Mouse (Mus musculus): Measurements from ENCODE around the gene Olfr718-ps1.

The Olfr718-ps1 gene

DNA sequence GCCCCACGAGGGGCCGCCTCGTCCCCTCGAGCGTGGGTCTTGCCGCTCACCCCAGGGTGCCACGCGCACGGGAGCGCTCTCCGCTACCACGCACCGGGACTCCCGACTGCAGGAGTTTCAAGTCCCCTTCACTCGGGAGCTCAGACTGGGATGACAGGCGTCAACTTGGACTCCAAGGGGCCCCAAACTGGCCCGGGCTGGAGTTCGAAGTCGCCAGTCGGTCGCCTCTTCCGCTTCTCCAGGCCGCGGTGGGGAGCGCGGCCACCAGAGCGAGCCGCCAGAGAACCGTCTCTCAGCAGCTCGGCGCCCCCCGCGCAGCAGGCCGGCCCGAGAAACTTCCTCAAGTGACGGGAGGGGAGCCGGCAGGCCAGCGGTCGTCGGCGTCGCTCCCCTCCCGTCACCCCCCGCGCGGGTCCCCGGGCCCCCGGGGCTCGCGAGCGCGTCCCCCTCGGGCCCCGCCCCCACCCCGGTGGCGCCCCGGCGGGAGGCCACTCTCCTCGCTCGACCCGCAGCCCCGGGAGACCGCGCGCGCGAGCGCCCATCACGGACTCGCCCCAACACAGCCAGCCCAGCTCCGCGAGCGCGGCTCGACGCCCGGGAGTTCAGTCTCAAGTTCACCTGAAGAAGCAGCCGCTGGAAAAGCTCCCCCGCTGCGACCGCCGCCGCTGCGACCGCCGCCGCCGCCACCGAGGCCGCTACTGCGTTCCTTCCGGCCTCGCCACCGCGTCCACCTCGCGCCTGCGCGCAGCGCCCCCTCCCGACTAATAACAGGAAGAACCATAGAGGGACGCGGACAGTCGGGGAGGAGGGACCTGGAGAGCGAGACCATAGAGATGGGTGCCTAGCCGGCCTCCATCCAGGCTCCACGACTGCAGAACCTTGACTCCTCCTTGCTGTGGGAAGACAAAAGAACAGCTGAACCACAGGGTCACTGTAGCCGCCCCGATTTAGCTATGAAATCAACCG lies 34.8 kb downstream of the Olfr718-ps1 start, which contains the start of gene Rnf216:
TSS of gene Rnf216 (minus strand) at position 714 of the 966 bp plus-strand sequence.
- Histone ChIP-seq H3K36me3 (ENCODE audit: control insufficient read depth, insufficient read depth, low read length, poor library complexity, severe bottlenecking) (no peaks in the 10 kb centered on the region), H3K27me3 (ENCODE audit: control insufficient read depth, insufficient read depth, low read length, poor library complexity, severe bottlenecking) (no peaks in the 10 kb centered on the region)
- DNase-seq (ENCODE audit: low read depth, low spot score), result peak; percentile 97

DNA sequence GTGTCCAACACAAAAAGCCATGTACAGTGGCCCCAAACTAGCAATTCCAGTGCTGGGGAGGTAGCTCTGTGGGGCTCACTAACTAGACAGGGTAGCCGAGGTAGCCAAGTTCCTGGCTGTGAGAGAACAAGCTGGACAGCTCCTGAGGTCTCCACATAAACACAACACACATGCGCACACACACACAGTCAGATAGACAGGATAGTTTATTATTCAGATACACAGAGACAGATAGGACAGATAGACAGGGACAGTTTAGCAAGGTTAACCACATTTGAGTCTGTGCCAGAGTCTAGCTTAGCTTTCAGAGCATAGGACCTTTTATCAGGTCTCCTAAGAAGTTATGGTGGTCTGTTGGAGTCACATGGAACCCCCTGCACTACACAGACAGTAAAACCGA lies 40.5 kb downstream of the Olfr718-ps1 start:
- H3K27me3 ChIP-seq (ENCODE audit: control insufficient read depth, insufficient read depth, low read length, poor library complexity, severe bottlenecking), result no peaks in the 10 kb centered on the region
- DNase-seq (ENCODE audit: low read depth, low spot score), result no peak
- no peaks in the 10 kb centered on the region for H3K36me3 ChIP-seq (ENCODE audit: control insufficient read depth, insufficient read depth, low read length, poor library complexity, severe bottlenecking)

DNA sequence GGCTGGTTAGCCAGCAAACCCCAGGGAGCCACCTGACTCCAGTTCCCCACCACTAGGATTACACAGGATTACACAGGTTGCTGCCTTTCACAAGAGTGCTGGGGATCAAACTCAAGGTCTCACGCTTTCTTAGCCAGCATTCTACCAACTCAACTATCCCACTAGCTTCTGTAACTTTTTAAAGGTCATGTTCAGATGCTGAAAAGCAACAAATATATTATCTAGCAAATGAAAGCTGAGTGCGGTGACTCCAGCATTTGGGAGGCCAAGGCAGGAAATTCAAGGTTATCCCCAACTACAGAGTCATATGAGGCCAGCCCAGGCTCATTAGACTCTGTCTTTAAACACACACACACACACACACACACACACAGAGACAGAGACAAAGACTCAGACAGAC lies 44.1 kb downstream of the Olfr718-ps1 start:
- Histone ChIP-seq H3K27me3 (ENCODE audit: control insufficient read depth, insufficient read depth, low read length, poor library complexity, severe bottlenecking) (no peaks in the 10 kb centered on the region), H3K36me3 (ENCODE audit: control insufficient read depth, insufficient read depth, low read length, poor library complexity, severe bottlenecking) (0 out of 2 replicates have a peak, but pooled peaks cover 1% of the 10 kb centered on the region)
- DNase-seq (ENCODE audit: low read depth, low spot score), result no peak

DNA sequence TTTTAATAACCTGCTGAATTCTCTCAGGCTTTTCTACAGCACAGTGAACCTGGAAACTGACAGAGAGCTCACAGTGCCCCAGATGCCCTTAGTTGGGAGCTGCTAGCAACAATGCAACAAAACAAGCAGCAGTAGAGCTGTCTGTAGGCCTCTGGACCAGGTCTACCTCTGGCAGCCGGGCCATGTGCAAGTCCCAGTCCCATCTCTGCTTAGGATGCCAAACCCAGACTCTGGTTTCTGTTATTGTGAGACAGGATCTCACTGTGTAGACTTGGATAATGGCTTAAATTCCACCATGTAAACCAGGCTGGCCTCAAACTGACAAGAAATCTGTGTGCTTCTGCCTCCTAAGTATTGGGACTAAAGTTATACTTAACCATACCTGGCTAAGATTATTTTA lies 45.8 kb downstream of the Olfr718-ps1 start:
- no peak for DNase-seq (ENCODE audit: low read depth, low spot score)
- no peaks in the 10 kb centered on the region for H3K27me3 ChIP-seq (ENCODE audit: control insufficient read depth, insufficient read depth, low read length, poor library complexity, severe bottlenecking)

DNA sequence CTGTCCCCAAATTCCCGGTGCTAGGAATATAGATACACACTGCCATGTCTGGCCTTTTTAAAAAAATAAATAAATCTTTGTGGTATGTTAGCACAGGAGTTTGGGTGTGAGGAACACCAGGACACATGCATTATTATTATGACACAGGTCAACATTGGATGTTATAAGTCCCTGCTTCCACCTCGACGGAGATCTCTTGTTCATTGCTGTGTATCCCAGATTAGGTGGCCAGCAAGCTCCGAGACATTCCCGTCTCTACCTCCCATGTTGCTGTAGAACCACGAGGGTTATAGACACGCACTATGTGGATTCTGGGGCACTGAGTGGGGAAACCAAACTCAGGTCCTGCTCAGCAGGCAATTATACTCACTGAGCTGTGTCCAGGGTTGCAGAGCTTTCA lies 52.1 kb downstream of the Olfr718-ps1 start:
- DNase-seq (ENCODE audit: low read depth, low spot score), result no peak
- Histone ChIP-seq H3K27me3 (ENCODE audit: control insufficient read depth, insufficient read depth, low read length, poor library complexity, severe bottlenecking) (no peaks in the 10 kb centered on the region), H3K36me3 (ENCODE audit: control insufficient read depth, insufficient read depth, low read length, poor library complexity, severe bottlenecking) (peaks cover 7% of the 10 kb centered on the region; the same call in 1 of the 2 replicates)

More for the DNA sequence above, 45.8 kb downstream of the Olfr718-ps1 start:
- 0 out of 2 replicates have a peak, but pooled peaks cover 1% of the 10 kb centered on the region for H3K36me3 ChIP-seq (ENCODE audit: control insufficient read depth, insufficient read depth, low read length, poor library complexity, severe bottlenecking)

DNA sequence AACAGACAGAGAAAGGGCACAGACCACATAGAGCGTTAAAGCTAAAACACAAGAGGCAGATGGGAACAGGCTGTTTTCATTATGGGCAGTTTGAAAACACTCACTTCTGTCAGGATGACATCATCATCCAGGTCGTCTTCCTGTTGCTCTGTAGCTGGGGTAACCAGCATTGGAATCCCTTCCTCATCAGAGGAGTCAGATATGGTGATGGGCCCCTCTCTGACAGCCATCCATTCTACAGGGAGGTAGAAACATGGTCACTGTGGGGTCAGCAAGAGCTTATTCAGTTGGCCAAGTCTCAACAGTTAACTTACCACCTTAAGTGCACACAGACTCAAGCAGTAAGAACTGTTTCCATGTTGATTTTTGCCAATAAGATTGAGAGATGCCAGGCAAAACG lies 54.5 kb downstream of the Olfr718-ps1 start:
- peaks cover 7% of the 10 kb centered on the region; the same call in 1 of the 2 replicates for H3K36me3 ChIP-seq (ENCODE audit: control insufficient read depth, insufficient read depth, low read length, poor library complexity, severe bottlenecking)
- no peak for DNase-seq (ENCODE audit: low read depth, low spot score)
- H3K27me3 ChIP-seq (ENCODE audit: control insufficient read depth, insufficient read depth, low read length, poor library complexity, severe bottlenecking), result no peaks in the 10 kb centered on the region

DNA sequence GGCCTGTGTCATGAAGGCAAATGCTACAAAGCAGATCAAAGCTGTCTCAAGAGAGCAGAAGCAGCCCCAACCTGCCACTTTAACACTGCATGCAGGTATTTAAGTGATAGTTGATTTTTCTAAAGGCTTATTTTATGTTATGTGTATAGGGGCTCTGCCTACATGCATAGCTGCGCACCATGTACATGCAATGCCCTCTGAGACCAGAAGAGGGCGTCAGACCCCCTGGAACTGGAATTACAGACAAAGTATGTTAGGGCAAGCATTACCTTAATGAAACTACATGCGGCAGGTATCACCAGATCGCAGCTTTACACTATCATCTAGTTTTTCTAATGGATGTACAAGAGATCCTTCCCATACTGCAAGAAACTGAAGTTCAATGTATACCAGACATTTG lies 62.5 kb downstream of the Olfr718-ps1 start:
- Histone ChIP-seq H3K36me3 (ENCODE audit: control insufficient read depth, insufficient read depth, low read length, poor library complexity, severe bottlenecking) (peaks cover 20% of the 10 kb centered on the region), H3K27me3 (ENCODE audit: control insufficient read depth, insufficient read depth, low read length, poor library complexity, severe bottlenecking) (no peaks in the 10 kb centered on the region)
- DNase-seq (ENCODE audit: low read depth, low spot score), result peak; percentile 57
